Mouse (Mus musculus) E14TG2a.4 (cell line): ENCODE results near the gene Tnfaip1.

Experiments
- H3K27me3 ChIP-seq: 2 replicates; pipeline ENCODE4 v1.6.1; 2014; ENCODE audit warnings: low read length, control low read depth; ENCODE audit not compliant: insufficient read depth
- H3K36me3 ChIP-seq: 2 replicates; pipeline ENCODE4 v1.6.1; 2014; ENCODE audit warnings: low read length, control low read depth; ENCODE audit not compliant: insufficient read depth
- H3K4me1 ChIP-seq: replicated peaks from 2 replicates; pipeline ENCODE4 v1.6.1; 2014; ENCODE audit warnings: low read depth, low read length, control low read depth
- H3K4me3 ChIP-seq: replicated peaks from 2 replicates; pipeline ENCODE4 v1.5.1; 2014; ENCODE audit warnings: mild to moderate bottlenecking, low read length
- H3K9me3 ChIP-seq: 2 replicates; pipeline ENCODE4 v1.6.1; 2014; ENCODE audit warnings: low read length, control low read depth
- CTCF ChIP-seq: conservative IDR thresholded peaks from 2 replicates; pipeline ENCODE4 v1.5.1; 2014; ENCODE audit warnings: low read length
- NANOG ChIP-seq: IDR thresholded peaks from 2 replicates; pipeline ENCODE4 v1.6.1; 2014; ENCODE audit warnings: borderline replicate concordance, low read length, mixed read lengths
- POU5F1 ChIP-seq: IDR thresholded peaks from 2 replicates; pipeline ENCODE4 v1.6.1; 2014; ENCODE audit warnings: low read length, borderline replicate concordance

Tnfaip1 gene

GRCm38 (mm10) chr11:78531046-78531445 is 5.1 kb downstream of the Tnfaip1 start:
- Histone ChIP-seq H3K4me3 (no peak overlapping the region), H3K9me3 (no peaks in the 10 kb centered on the region), H3K27me3 (no peaks in the 10 kb centered on the region), H3K4me1 (peaks cover 48% of the 10 kb centered on the region), H3K36me3 (peaks cover 59% of the 10 kb centered on the region)
- no peak for TF ChIP-seq CTCF
- no peak for TF ChIP-seq POU5F1
- no peak for TF ChIP-seq NANOG

GRCm38 (mm10) chr11:78530001-78530400 is 6.1 kb downstream of the Tnfaip1 start:
- H3K4me3 ChIP-seq, result no peak overlapping the region

GRCm38 (mm10) chr11:78528714-78529113 is 7.4 kb downstream of the Tnfaip1 start:
- H3K4me3 ChIP-seq, result no peak overlapping the region
- H3K36me3 ChIP-seq, result peaks cover 82% of the 10 kb centered on the region
- TF ChIP-seq CTCF (no peak), NANOG (no peak), POU5F1 (no peak)
- H3K9me3 ChIP-seq, result no peaks in the 10 kb centered on the region
- no peaks in the 10 kb centered on the region for H3K27me3 ChIP-seq
- H3K4me1 ChIP-seq, result peaks cover 32% of the 10 kb centered on the region

More at GRCm38 (mm10) chr11:78530001-78530400, 6.1 kb downstream of the Tnfaip1 start:
- Histone ChIP-seq H3K27me3 (no peaks in the 10 kb centered on the region), H3K36me3 (peaks cover 70% of the 10 kb centered on the region), H3K9me3 (no peaks in the 10 kb centered on the region), H3K4me1 (peaks cover 42% of the 10 kb centered on the region)
- no peak for TF ChIP-seq CTCF
- TF ChIP-seq POU5F1, result no peak

- TF ChIP-seq NANOG (no peak), POU5F1 (no peak), CTCF (no peak)
- Histone ChIP-seq H3K36me3 (peaks cover 99% of the 10 kb centered on the region), H3K4me3 (no peak overlapping the region), H3K27me3 (no peaks in the 10 kb centered on the region), H3K9me3 (no peaks in the 10 kb centered on the region), H3K4me1 (peaks cover 27% of the 10 kb centered on the region)
These were observed 11.3 kb downstream of the Tnfaip1 start for GRCm38 (mm10) chr11:78524838-78525237.

- no peak for TF ChIP-seq NANOG
- no peak for TF ChIP-seq POU5F1
- TF ChIP-seq CTCF, result no peak
- Histone ChIP-seq H3K27me3 (no peaks in the 10 kb centered on the region), H3K4me3 (no peak overlapping the region), H3K4me1 (peaks cover 41% of the 10 kb centered on the region), H3K36me3 (peaks cover 100% of the 10 kb centered on the region), H3K9me3 (no peaks in the 10 kb centered on the region)
These were observed 12.7 kb downstream of the Tnfaip1 start for GRCm38 (mm10) chr11:78523241-78523955.

GRCm38 (mm10) chr11:78522481-78522997 is 13.6 kb downstream of the Tnfaip1 start:
- TF ChIP-seq POU5F1 (no peak), CTCF (peak; percentile 28), NANOG (no peak)
- Histone ChIP-seq H3K27me3 (no peaks in the 10 kb centered on the region), H3K36me3 (peaks cover 100% of the 10 kb centered on the region), H3K4me1 (peaks cover 50% of the 10 kb centered on the region), H3K4me3 (no peak overlapping the region), H3K9me3 (no peaks in the 10 kb centered on the region)

GRCm38 (mm10) chr11:78521880-78522279 is 14.3 kb downstream of the Tnfaip1 start:
- no peak for TF ChIP-seq CTCF
- TF ChIP-seq POU5F1, result no peak
- TF ChIP-seq NANOG, result no peak
- H3K36me3 ChIP-seq, result peaks cover 97% of the 10 kb centered on the region
- no peaks in the 10 kb centered on the region for H3K9me3 ChIP-seq
- H3K27me3 ChIP-seq, result no peaks in the 10 kb centered on the region
- peaks cover 48% of the 10 kb centered on the region for H3K4me1 ChIP-seq
- H3K4me3 ChIP-seq, result no peak overlapping the region

GRCm38 (mm10) chr11:78518931-78519330 is 17.2 kb downstream of the Tnfaip1 start:
- Histone ChIP-seq H3K4me1 (peaks cover 63% of the 10 kb centered on the region), H3K27me3 (no peaks in the 10 kb centered on the region), H3K9me3 (no peaks in the 10 kb centered on the region), H3K36me3 (peaks cover 97% of the 10 kb centered on the region), H3K4me3 (no peak overlapping the region)
- TF ChIP-seq NANOG, result no peak
- TF ChIP-seq POU5F1, result no peak
- no peak for TF ChIP-seq CTCF
